Mouse (Mus musculus) ES-Bruce4 (cell line): ENCODE results near the gene Gtf2b.

Experiments
- CTCF ChIP-seq: IDR thresholded peaks from one replicate; pipeline ENCODE4 v1.8.1; 2011; ENCODE audit warnings: low read depth, low read length
- EP300 ChIP-seq: IDR thresholded peaks from 2 replicates; pipeline ENCODE4 v1.6.1; 2011; ENCODE audit warnings: low read depth, low read length; ENCODE audit not compliant: insufficient read depth

- TF ChIP-seq CTCF (no peak), EP300 (no peak)
Observed at GRCm38 (mm10) chr3:142773538-142774191, 8.8 kb downstream of the Gtf2b start.
